Mouse (Mus musculus) MEL (cell line): ENCODE measurements around the gene Secisbp2. TPM values are rescaled to one million over a fixed set of nuclear protein-coding genes. Genes with fewer than 3 reads are reported as not detected.
"Not testable (repeated sequence)": the region's sequence is repeated elsewhere in the genome, so short reads cannot be mapped to it uniquely, and the experiment has no call there.

Experiments used
- DNase-seq: peaks from one replicate; pipeline ENCODE4 v3.0.0; 2011; ENCODE audit warnings: low read depth, low spot score
- H3K27ac ChIP-seq: 2 replicates; pipeline ENCODE4 v1.5.1; 2012; ENCODE audit warnings: low read depth, mild to moderate bottlenecking, control low read depth, low read length, moderate library complexity; ENCODE audit not compliant: control insufficient read depth
- H3K27me3 ChIP-seq, 2 experiments: fragments of 150-350 bp in 1 of 2; sonication (generic) in 1 of 2; 2 replicates each; pipeline ENCODE4 v1.6.1; 2012; ENCODE audit warnings: low read length in 2 of 2, mild to moderate bottlenecking in 2 of 2, improper control_type of control experiment in 1 of 2, moderate library complexity in 1 of 2; ENCODE audit not compliant: insufficient read depth in 2 of 2, control insufficient read depth in 1 of 2
- H3K36me3 ChIP-seq, 2 experiments: 2 replicates each; pipeline ENCODE4 v1.6.1; 2012 to 2014; ENCODE audit warnings: low read length in 2 of 2, improper control_type of control experiment in 1 of 2, inconsistent platforms in 1 of 2, mild to moderate bottlenecking in 1 of 2; ENCODE audit not compliant: insufficient read depth in 2 of 2, control insufficient read depth in 1 of 2
- H3K4me1 ChIP-seq, 2 experiments: fragments of 150-350 bp in 1 of 2; sonication (generic) in 1 of 2; 2 replicates each; pipeline ENCODE4 v1.6.1; 2012; ENCODE audit warnings: low read length in 2 of 2, improper control_type of control experiment in 1 of 2, mild to moderate bottlenecking in 1 of 2; ENCODE audit not compliant: insufficient read depth in 2 of 2, control insufficient read depth in 1 of 2
- H3K4me3 ChIP-seq, 2 experiments: fragments of 150-350 bp in 1 of 2; sonication (generic) in 1 of 2; 2 replicates each; pipeline ENCODE4 v1.5.1; 2012; ENCODE audit warnings: low read depth in 2 of 2, low read length in 2 of 2, mild to moderate bottlenecking in 2 of 2, moderate library complexity in 2 of 2, control low read depth in 1 of 2, improper control_type of control experiment in 1 of 2; ENCODE audit not compliant: control insufficient read depth in 1 of 2, insufficient read depth in 1 of 2
- H3K79me2 ChIP-seq: 2 replicates; pipeline ENCODE4 v1.6.1; 2012; ENCODE audit warnings: mild to moderate bottlenecking, low read length, moderate library complexity; ENCODE audit not compliant: control insufficient read depth, poor library complexity, insufficient read depth
- H3K9ac ChIP-seq: 2 replicates; pipeline ENCODE4 v1.6.1; 2012; ENCODE audit warnings: low read depth, mild to moderate bottlenecking, control low read depth, low read length, moderate library complexity; ENCODE audit not compliant: control insufficient read depth, poor library complexity, severe bottlenecking
- H3K9me3 ChIP-seq: fragments of 150-350 bp; sonication (generic); replicated peaks from 2 replicates; pipeline ENCODE4 v1.6.1; 2012; ENCODE audit warnings: mild to moderate bottlenecking, low read length, improper control_type of control experiment, moderate library complexity; ENCODE audit not compliant: insufficient read depth
- CHD1 ChIP-seq: IDR thresholded peaks from 2 replicates; pipeline ENCODE4 v1.6.1; 2012; ENCODE audit warnings: low read depth, mild to moderate bottlenecking, inconsistent platforms, low read length, improper control_type of control experiment
- EP300 ChIP-seq, 2 experiments: IDR thresholded peaks; 2 replicates each; pipeline ENCODE4 v1.6.1; 2011; ENCODE audit warnings: improper control_type of control experiment in 2 of 2, low read length in 2 of 2, low read depth in 1 of 2, mild to moderate bottlenecking in 1 of 2
- GATA1 ChIP-seq: IDR thresholded peaks from 2 replicates; pipeline ENCODE4 v1.6.1; 2011; ENCODE audit warnings: low read depth, low read length, improper control_type of control experiment
- MYB ChIP-seq: IDR thresholded peaks from 2 replicates; pipeline ENCODE4 v1.6.1; 2011; ENCODE audit warnings: mild to moderate bottlenecking, low read depth, low read length, improper control_type of control experiment
- MYC ChIP-seq: IDR thresholded peaks from 2 replicates; pipeline ENCODE4 v1.6.1; 2011; ENCODE audit warnings: low read depth, mild to moderate bottlenecking, low read length, improper control_type of control experiment, moderate library complexity
- RCOR1 ChIP-seq: IDR thresholded peaks from 2 replicates; pipeline ENCODE4 v1.6.1; 2012; ENCODE audit warnings: low read depth, mild to moderate bottlenecking, inconsistent platforms, low read length, improper control_type of control experiment
- TAL1 ChIP-seq: IDR thresholded peaks from 2 replicates; pipeline ENCODE4 v1.6.1; 2012; ENCODE audit warnings: mild to moderate bottlenecking, inconsistent platforms, low read length, moderate library complexity, mixed read lengths
- ZKSCAN1 ChIP-seq: IDR thresholded peaks from 2 replicates; pipeline ENCODE4 v1.6.1; 2012; ENCODE audit warnings: low read depth, mild to moderate bottlenecking, inconsistent platforms, low read length, improper control_type of control experiment, moderate library complexity
- polyA plus RNA-seq, 2 experiments: library from polyadenylated mRNA; stranded (reverse) in 1 of 2; unstranded in 1 of 2; fragments of >175 nt in 1 of 2; fragments of >200 nt in 1 of 2; gene quantifications; 2 replicates each; pipeline versions ENCODE4 v1.2.1 to v1.2.4; 2012; ENCODE audit warnings: low replicate concordance in 2 of 2, low read depth in 1 of 2; ENCODE audit not compliant: insufficient read length in 2 of 2, insufficient read depth in 1 of 2, missing spikeins in 1 of 2
- total RNA-seq: library from RNA; depleted of rRNA; stranded (reverse); fragments of 300-350 nt; gene quantifications from 2 replicates; pipeline ENCODE4 v1.2.3, GENCODE M21; 2012

Gene Secisbp2
- total and polyA plus RNA-seq, 3 experiments = 26.0 to 76.4 (median 28.5) TPM

- peaks cover 0 to 28% of the 10 kb centered on the region in 2 experiments; a peak in 2 of 4 replicates for H3K36me3 ChIP-seq
- TF ChIP-seq ZKSCAN1 (no peak), CHD1 (no peak), GATA1 (no peak), RCOR1 (no peak)
- no peak for DNase-seq
Observed at GRCm38 (mm10) chr13:51663561-51663960, 12.1 kb downstream of the Secisbp2 start.

GRCm38 (mm10) chr13:51668195-51668594, 16.7 kb downstream of the Secisbp2 start:
- not testable (repeated sequence) for H3K27me3 ChIP-seq, H3K4me3 ChIP-seq, H3K79me2 ChIP-seq, H3K4me1 ChIP-seq, DNase-seq, H3K27ac ChIP-seq, H3K9me3 ChIP-seq, H3K9ac ChIP-seq
- H3K36me3 ChIP-seq = peaks cover 0 to 19% of the 10 kb centered on the region in 2 experiments; a peak in 2 of 4 replicates

More at GRCm38 (mm10) chr13:51663561-51663960, 12.1 kb downstream of the Secisbp2 start:
- Histone ChIP-seq H3K27me3 (no peaks in the 10 kb centered on the region), H3K4me3 (no peak overlapping the region), H3K4me1 (no peaks in the 10 kb centered on the region), H3K9ac (no peak overlapping the region), H3K79me2 (no peaks in the 10 kb centered on the region), H3K9me3 (no peaks in the 10 kb centered on the region), H3K27ac (no peak overlapping the region)

GRCm38 (mm10) chr13:51676641-51677040, 25.1 kb downstream of the Secisbp2 start:
- DNase-seq = peak; percentile 70
- H3K79me2 ChIP-seq = no peaks in the 10 kb centered on the region
- H3K36me3 ChIP-seq = peaks cover 27 to 29% of the 10 kb centered on the region in 2 experiments
- H3K9me3 ChIP-seq = no peaks in the 10 kb centered on the region
- no peak overlapping the region for H3K4me3 ChIP-seq
- peak overlapping the region; percentile 44 for H3K27ac ChIP-seq
- no peak overlapping the region for H3K9ac ChIP-seq
- no peak for TF ChIP-seq GATA1
- no peak for TF ChIP-seq RCOR1
- no peaks in the 10 kb centered on the region for H3K27me3 ChIP-seq
- H3K4me1 ChIP-seq = peaks cover 11 to 25% of the 10 kb centered on the region in 2 experiments

- TF ChIP-seq TAL1 (peak; percentile 34), MYC (0 out of 2 replicates have a peak, but pooled peaks have one; percentile 7), EP300 (IDR thresholded peaks at IDR 0.05; ENCODE audit: low read depth in 1 of 2, low read length in 2 of 2) (peak in 1 of 2 experiments; percentile 28; a peak in 2 of 4 replicates), GATA1 (peak; percentile 24; the same call in 1 of the 2 replicates), MYB (no peak)
- Histone ChIP-seq H3K9ac (no peak overlapping the region), H3K27me3 (no peaks in the 10 kb centered on the region), H3K79me2 (no peaks in the 10 kb centered on the region), H3K9me3 (no peaks in the 10 kb centered on the region), H3K4me1 (peaks cover 11 to 25% of the 10 kb centered on the region in 2 experiments), H3K4me3 (no peak overlapping the region), H3K36me3 (peaks cover 26 to 27% of the 10 kb centered on the region in 2 experiments), H3K27ac (peak overlapping the region; percentile 44)
- peak; percentile 65 for DNase-seq
Observed at GRCm38 (mm10) chr13:51677041-51677440, 25.5 kb downstream of the Secisbp2 start.
